In genomic region chr8:83715031-83715690, GRCm38 (mm10) we compare ENCODE assay signal across 8 mouse cellular contexts. TPM values are rescaled to one million over a fixed set of nuclear protein-coding genes. Genes with fewer than 3 reads are reported as not detected.
DNase-seq lines count a peak whose midpoint lies in the region; ATAC-seq lines count a peak whose summit lies in the region.

TSS of gene Ddx39 (plus strand) at chr8:83715177.

- H3K9ac ChIP-seq in hindbrain, embryonic 15.5 days = peak within 1 kb of the TSS; percentile 75

- H3K4me1 ChIP-seq in hindbrain, embryonic 15.5 days (replicated peaks) = peaks cover 18% of the 10 kb centered on the region

- ATAC-seq in hindbrain, embryonic 15.5 days (ENCODE audit: low FRiP score, low read depth) = peak; percentile 100

- no peaks in the 10 kb centered on the region for H3K9me3 ChIP-seq in hindbrain, embryonic 15.5 days

- H3K4me2 ChIP-seq in hindbrain, embryonic 15.5 days = peak within 1 kb of the TSS; percentile 89

- peak within 1 kb of the TSS; percentile 80 for H3K4me3 ChIP-seq in hindbrain, embryonic 15.5 days

- peaks cover 9% of the 10 kb centered on the region for H3K36me3 ChIP-seq in hindbrain, embryonic 15.5 days

- H3K27me3 ChIP-seq in hindbrain, embryonic 15.5 days = no peaks in the 10 kb centered on the region

- DNase-seq in T-cell, adult 2 months (ENCODE audit: low spot score) = peak; percentile 99
- DNase-seq in cerebellum, postnatal 36 days = peak; percentile 88 to 95
- DNase-seq in frontal cortex, postnatal 36 days (ENCODE audit: low spot score in 2 of 2) = peak; percentile 97 to 98
- DNase-seq in left cerebral cortex, adult 11 months (ENCODE audit: low spot score) = peak; percentile 99
- DNase-seq in lung, postnatal 4 days = peak; percentile 97
- peak; percentile 95 for DNase-seq in retina, postnatal 7 days (ENCODE audit: low read depth, low spot score)
- DNase-seq in urinary bladder, adult 2 months (ENCODE audit: low spot score) = peak; percentile 93

- WGBS in hindbrain, embryonic 15.5 days = under 1% methylated on average over 58 of the region's 63 CpGs

- peak within 1 kb of the TSS; percentile 94 for H3K27ac ChIP-seq in hindbrain, embryonic 15.5 days (replicated peaks)

RNA-seq across cellular contexts. Expression of gene Ddx39, which starts in this region (rescaled TPM):
- polyA plus RNA-seq in hindbrain, embryonic 15.5 days (2015; fragmentation: Nextera tagmentation; extraction: Ambion mirVana) = 97.5 and 105 TPM in 2 replicates
- 24.8 and 36.4 TPM in 2 replicates for polyA plus RNA-seq in urinary bladder, adult 2 months (2012; rRNA removed)

Comparison
In these comparisons a context has a peak if more than half of its experiments do, and no peak if none do; other contexts are left out.
1. Peak in every context shown above with its lines: DNase-seq, ATAC-seq, H3K4me3 ChIP-seq and H3K27ac ChIP-seq.